In genomic region chr5:103592706-103593105, GRCm38 (mm10) we compare ENCODE assay signal across 13 mouse cellular contexts. TPM values are rescaled to one million over a fixed set of nuclear protein-coding genes. Genes with fewer than 3 reads are reported as not detected.
DNase-seq lines count a peak whose midpoint lies in the region; TF ChIP-seq lines count a peak whose summit lies in the region.
"Had no signal": no experiment of that assay in that cellular context is flagged by ENCODE, and none has a peak within 500 bp of the region (broad histone marks: within the 10 kb centered on the region; RNA-seq: fewer than 3 reads in every experiment).

No protein-coding gene starts in this region.

- no peak for TF ChIP-seq RAD21 in CH12.LX (IDR thresholded peaks at IDR 0.05; ENCODE audit: low read depth, low read length)

- 89% methylated on average over 8 of the region's 8 CpGs for WGBS in limb, embryonic 10.5 days

- TF ChIP-seq EP300 in CH12.LX (IDR thresholded peaks at IDR 0.05; ENCODE audit: low read length), result no peak

- H3K4me3 ChIP-seq in CH12.LX (replicated peaks in 1 of 3; ENCODE audit: low read depth in 2 of 3, low read length in 2 of 3, poor library complexity in 1 of 3), result peak overlapping the region in 2 of 3 experiments; percentile 11 to 12
- H3K4me3 ChIP-seq in limb, embryonic 10.5 days, result no peak overlapping the region
- H3K4me3 ChIP-seq: liver, embryonic 12.5 days had no signal

- no peak overlapping the region for H3K27ac ChIP-seq in CH12.LX (ENCODE audit: insufficient read depth, low read depth)
- H3K27ac ChIP-seq in limb, embryonic 10.5 days, result no peak overlapping the region
- H3K27ac ChIP-seq: liver, embryonic 12.5 days; macrophage; stomach, postnatal 0 days had no signal

- no peak for TF ChIP-seq POLR2A in CH12.LX (IDR thresholded peaks at IDR 0.05; ENCODE audit: low read depth, low read length)

- H3K9me3 ChIP-seq in CH12.LX (replicated peaks; ENCODE audit: low read length), result no peaks in the 10 kb centered on the region
- H3K9me3 ChIP-seq in limb, embryonic 10.5 days (replicated peaks), result no peaks in the 10 kb centered on the region
- H3K9me3 ChIP-seq: liver, embryonic 12.5 days had no signal

- dilution Hi-C loops in CH12.LX (cut with MboI; ENCODE audit: extremely low pct_ligation_motif_present, extremely low pct_unique_long_range_greater_than_20kb, low sequenced_read_pairs), result no loop called here

- TF ChIP-seq CTCF in CH12.LX (conservative IDR thresholded peaks at IDR 0.05 in 1 of 2, IDR thresholded peaks at IDR 0.05 in 1 of 2; ENCODE audit: low read depth in 2 of 2, low read length in 2 of 2), result no peak

- intact Hi-C loops in left cerebral cortex, postnatal 10 days (cut with DNase I), result loop anchor here (5.0 kb wide), 1 partner anchor 45 kb away; no protein-coding TSS in a partner anchor

- no peaks in the 10 kb centered on the region for H3K27me3 ChIP-seq in CH12.LX (replicated peaks)
- no peaks in the 10 kb centered on the region for H3K27me3 ChIP-seq in limb, embryonic 10.5 days (ENCODE audit: low read depth, poor library complexity, severe bottlenecking)
- H3K27me3 ChIP-seq: liver, embryonic 12.5 days had no signal

- H3K4me1 ChIP-seq in CH12.LX (ENCODE audit: control insufficient read depth in 1 of 2, insufficient read depth in 2 of 2), result peaks cover 0 to 3% of the 10 kb centered on the region in 2 experiments; a peak in 2 of 4 replicates
- H3K4me1 ChIP-seq in limb, embryonic 10.5 days, result peaks cover 4% of the 10 kb centered on the region; the same call in 1 of the 2 replicates

- peak; percentile 12 to 53 for DNase-seq in left cerebral cortex, adult 18-20 months (ENCODE audit: low spot score in 2 of 2)
- no peak for DNase-seq in left cerebral cortex, postnatal 10 days (ENCODE audit: extremely low spot score in 1 of 2, low spot score in 2 of 2)
- DNase-seq in CH12.LX (ENCODE audit: extremely low read depth) (no peak), adipocyte (ENCODE audit: low spot score) (peak; percentile 31)
- peak; percentile 22 for DNase-seq in layer of hippocampus, adult 9-11 months
- DNase-seq in T-cell, adult 2 months (ENCODE audit: low spot score), result no peak
- no peak for DNase-seq in limb, embryonic 10.5 days (ENCODE audit: low spot score)
- DNase-seq: adrenal gland, postnatal 14 days had no signal

- H3K9ac ChIP-seq in CH12.LX (ENCODE audit: insufficient read depth, low read depth), result no peak overlapping the region
- H3K9ac ChIP-seq: liver, embryonic 12.5 days had no signal

- no peaks in the 10 kb centered on the region for H3K36me3 ChIP-seq in CH12.LX (replicated peaks in 1 of 2; ENCODE audit: control insufficient read depth in 1 of 2, insufficient read depth in 1 of 2, low read length in 1 of 2)
- H3K36me3 ChIP-seq in limb, embryonic 10.5 days, result 0 out of 2 replicates have a peak, but pooled peaks cover 2% of the 10 kb centered on the region
- H3K36me3 ChIP-seq: liver, embryonic 12.5 days had no signal

- peak overlapping the region; percentile 47 for H3K4me2 ChIP-seq in CH12.LX (ENCODE audit: insufficient read depth, low read depth, poor library complexity, severe bottlenecking)
- H3K4me2 ChIP-seq: liver, embryonic 12.5 days had no signal

- in situ Hi-C loops in CH12.LX (cut with MboI; ENCODE audit: low pct_ligation_motif_present, low pct_unique_long_range_greater_than_20kb, low sequenced_read_pairs), result no loop called here

- no peaks in the 10 kb centered on the region for H3K79me2 ChIP-seq in CH12.LX (replicated peaks; ENCODE audit: control insufficient read depth, extremely low read depth, insufficient read depth, poor library complexity, severe bottlenecking)

TF ChIP-seq in CH12.LX, 34 proteins besides CTCF, POLR2A, EP300 and RAD21:
- no peak for TF ChIP-seq ZKSCAN1 (IDR thresholded peaks at IDR 0.05; ENCODE audit: borderline replicate concordance, low read depth, low read length)
- TF ChIP-seq USF1 (IDR thresholded peaks at IDR 0.05; ENCODE audit: low read depth, low read length), result no peak
- no peak for TF ChIP-seq RCOR1 (conservative IDR thresholded peaks at IDR 0.05; ENCODE audit: low read depth, low read length)
- no peak for TF ChIP-seq TBP (conservative IDR thresholded peaks at IDR 0.05; ENCODE audit: low read depth, low read length)
- TF ChIP-seq ZNF384 (IDR thresholded peaks at IDR 0.05; ENCODE audit: low read depth, low read length), result no peak
- TF ChIP-seq ELF1 (IDR thresholded peaks at IDR 0.05; ENCODE audit: low read depth, low read length), result no peak
- no peak for TF ChIP-seq TCF12 (IDR thresholded peaks at IDR 0.05; ENCODE audit: low read depth, low read length)
- no peak for TF ChIP-seq HCFC1 (IDR thresholded peaks at IDR 0.05; ENCODE audit: low read depth, low read length)
- no peak for TF ChIP-seq CHD1 (IDR thresholded peaks at IDR 0.05; ENCODE audit: low read depth, low read length)
- no peak for TF ChIP-seq MXI1 (IDR thresholded peaks at IDR 0.05; ENCODE audit: low read depth, low read length)
- no peak for TF ChIP-seq IRF4 (IDR thresholded peaks at IDR 0.05; ENCODE audit: low read depth, low read length)

RNA-seq across cellular contexts. Expression of gene Slc10a6, which starts 36.5 kb away (rescaled TPM):
- total RNA-seq in left cerebral cortex, adult 18-20 months (2021), result not detected
- under 1 TPM in 1 of 2 experiments, not detected in 1; 0.15 TPM for total RNA-seq in left cerebral cortex, postnatal 10 days (2021)
- total RNA-seq in CH12.LX (2012; rRNA removed) (not detected in 2 replicates), CH12.LX (2014; rRNA removed) (not detected in 2 replicates)
- not detected in 2 replicates for polyA plus RNA-seq in CH12.LX (2012; ENCODE audit: insufficient read length, low read depth)
- polyA plus RNA-seq in limb, embryonic 10.5 days (2016; fragmentation: Nextera tagmentation; extraction: Ambion mirVana), result not detected in 2 replicates
- total RNA-seq: MEL had no signal
- polyA plus RNA-seq: cortical plate, adult 2 months; liver, embryonic 12.5 days had no signal

Comparison
In these comparisons a context has a peak if more than half of its experiments do, and no peak if none do; other contexts are left out.
1. DNase-seq: peak in left cerebral cortex, adult 18-20 months (2 of 2), adipocyte (single experiment) and layer of hippocampus, adult 9-11 months (single experiment); none in left cerebral cortex, postnatal 10 days (0 of 2), CH12.LX (single experiment), T-cell, adult 2 months (single experiment) and limb, embryonic 10.5 days (single experiment).